Mouse (Mus musculus) bone marrow, adult 2 months (tissue): ENCODE measurements at regions not wholly inside any gene's neighbourhood (a gene's known extent, or its start where the extent isn't known, plus 50 kb on each side); places are given as distances from the start of the nearest gene placed in this dataset.

Experiments used
- CTCF ChIP-seq: fragments of 200-500 bp; IDR thresholded peaks from 2 replicates; pipeline ENCODE4 v1.5.1; 2011; ENCODE audit warnings: low read length, control low read depth; ENCODE audit not compliant: control insufficient read depth, insufficient read depth
- POLR2A ChIP-seq: fragments of 200-500 bp; IDR thresholded peaks from 2 replicates; pipeline ENCODE4 v1.6.1; 2011; ENCODE audit warnings: low read depth, mild to moderate bottlenecking, control low read depth, low read length, borderline replicate concordance; ENCODE audit not compliant: control insufficient read depth

- TF ChIP-seq CTCF = no peak
- TF ChIP-seq POLR2A = no peak
Observed at GRCm38 (mm10) chr17:87200721-87201242, 65.0 kb downstream of the Mcfd2 start.
